Mouse (Mus musculus) adrenal gland, postnatal 25 days (tissue): Measurements from ENCODE around the gene Kcng4. TPM values are rescaled to one million over a fixed set of nuclear protein-coding genes. Genes with fewer than 3 reads are reported as not detected.
A peak's percentile ranks its signal among the peaks of the same experiment; 100 is the strongest.

Source experiments
- DNase-seq: peaks from one replicate; pipeline ENCODE4 v3.0.0; 2021; ENCODE audit warnings: mixed read lengths
- long read RNA-seq: library from polyadenylated mRNA; stranded (forward); transcript quantifications from one replicate; pipeline ENCODE4 v2.0.0, GENCODE M21; 2021
- total RNA-seq: library from RNA; stranded (reverse); gene quantifications from 2 replicates; pipeline ENCODE4 v1.2.3, GENCODE M21; 2021

Kcng4 gene
- total RNA-seq: 0.30 and 0.52 TPM in 2 replicates
- long read RNA-seq, partial matches to known transcripts: 0 of 1 reads
- long read RNA-seq, other reads (novel, unspliced or antisense): 0 of 1 reads

- no peak for DNase-seq
Observed at GRCm38 (mm10) chr8:119635378-119635777, at the start of gene Kcng4. Gene Kcng4, minus strand, starts transcription at chr8:119635680.

- no peak for DNase-seq
Observed at GRCm38 (mm10) chr8:119679184-119679583, 43.7 kb upstream of the Kcng4 start.

GRCm38 (mm10) chr8:119678138-119678843 lies 42.8 kb upstream of the Kcng4 start:
- DNase-seq: peak; percentile 47

GRCm38 (mm10) chr8:119676389-119676788 lies 40.9 kb upstream of the Kcng4 start:
- DNase-seq: peak; percentile 91

GRCm38 (mm10) chr8:119675457-119675856 lies 40.0 kb upstream of the Kcng4 start:
- no peak for DNase-seq

- no peak for DNase-seq
Observed at GRCm38 (mm10) chr8:119673976-119674555, 38.6 kb upstream of the Kcng4 start.

- peak; percentile 41 for DNase-seq
Observed at GRCm38 (mm10) chr8:119670419-119671091, 35.1 kb upstream of the Kcng4 start.

GRCm38 (mm10) chr8:119669284-119669683 lies 33.8 kb upstream of the Kcng4 start:
- DNase-seq: peak; percentile 28

- peak; percentile 20 for DNase-seq
Observed at GRCm38 (mm10) chr8:119668447-119668846, 33.0 kb upstream of the Kcng4 start.

- DNase-seq: peak; percentile 26
Observed at GRCm38 (mm10) chr8:119666219-119666951, 30.9 kb upstream of the Kcng4 start, which contains the start of gene Wfdc1. Gene Wfdc1, plus strand, starts transcription at chr8:119666365.

- DNase-seq: no peak
Observed at GRCm38 (mm10) chr8:119665270-119665669, 29.8 kb upstream of the Kcng4 start.

- no peak for DNase-seq
Observed at GRCm38 (mm10) chr8:119663440-119663839, 28.0 kb upstream of the Kcng4 start.

GRCm38 (mm10) chr8:119661892-119662291 lies 26.4 kb upstream of the Kcng4 start:
- no peak for DNase-seq

- peak; percentile 66 for DNase-seq
Observed at GRCm38 (mm10) chr8:119661081-119661480, 25.6 kb upstream of the Kcng4 start.

GRCm38 (mm10) chr8:119656709-119657464 lies 21.4 kb upstream of the Kcng4 start:
- DNase-seq: peak; percentile 57

- no peak for DNase-seq
Observed at GRCm38 (mm10) chr8:119651324-119651723, 15.8 kb upstream of the Kcng4 start.

- DNase-seq: no peak
Observed at GRCm38 (mm10) chr8:119646846-119647245, 11.4 kb upstream of the Kcng4 start.

- DNase-seq: no peak
Observed at GRCm38 (mm10) chr8:119646197-119646596, 10.7 kb upstream of the Kcng4 start.

GRCm38 (mm10) chr8:119644981-119645597 lies 9.6 kb upstream of the Kcng4 start:
- no peak for DNase-seq

GRCm38 (mm10) chr8:119644429-119644960 lies 9.0 kb upstream of the Kcng4 start:
- DNase-seq: no peak

- DNase-seq: no peak
Observed at GRCm38 (mm10) chr8:119642960-119643359, 7.5 kb upstream of the Kcng4 start.
